Comparison of ENCODE assay signal across 8 mouse cellular contexts in genomic region chr7:66110636-66111112, GRCm38 (mm10). TPM values are rescaled to one million over a fixed set of nuclear protein-coding genes. Genes with fewer than 3 reads are reported as not detected.
DNase-seq lines count a peak whose midpoint lies in the region; ATAC-seq and TF ChIP-seq lines count a peak whose summit lies in the region.

No protein-coding gene starts in this region.

- no peaks in the 10 kb centered on the region for H3K27me3 ChIP-seq in kidney, adult 2 months (replicated peaks; ENCODE audit: control insufficient read depth, insufficient read depth, low read length)
- H3K27me3 ChIP-seq in limb, embryonic 12.5 days = no peaks in the 10 kb centered on the region

- H3K27ac ChIP-seq in kidney, adult 2 months (ENCODE audit: insufficient read depth, low read depth, low read length) = no peak overlapping the region
- no peak overlapping the region for H3K27ac ChIP-seq in ES-E14 (ENCODE audit: insufficient read depth, low read depth, low read length, poor library complexity, severe bottlenecking)
- H3K27ac ChIP-seq in embryonic fibroblast, embryonic 13.5 days (ENCODE audit: insufficient read depth, low read length) = peak overlapping the region; percentile 86
- peak overlapping the region; percentile 92 for H3K27ac ChIP-seq in limb, embryonic 12.5 days
- H3K27ac ChIP-seq in olfactory bulb, adult 2 months (ENCODE audit: insufficient read depth, low read depth, low read length) = peak overlapping the region; percentile 68

- H3K4me1 ChIP-seq in kidney, adult 2 months (ENCODE audit: control insufficient read depth, insufficient read depth, low read length) = peaks cover 16% of the 10 kb centered on the region; the same call in 1 of the 2 replicates
- no peaks in the 10 kb centered on the region for H3K4me1 ChIP-seq in ES-E14 (ENCODE audit: control insufficient read depth in 2 of 2, insufficient read depth in 2 of 2, low read length in 2 of 2, poor library complexity in 1 of 2)
- peaks cover 9% of the 10 kb centered on the region for H3K4me1 ChIP-seq in embryonic fibroblast, embryonic 13.5 days (ENCODE audit: control insufficient read depth, insufficient read depth, low read length)
- H3K4me1 ChIP-seq in limb, embryonic 12.5 days (replicated peaks) = peaks cover 34% of the 10 kb centered on the region
- H3K4me1 ChIP-seq in olfactory bulb, adult 2 months (ENCODE audit: control insufficient read depth, insufficient read depth, low read length) = peaks cover 4% of the 10 kb centered on the region

- peak overlapping the region; percentile 81 for H3K4me3 ChIP-seq in kidney, adult 2 months (ENCODE audit: insufficient read depth, low read depth, low read length)
- H3K4me3 ChIP-seq in ES-E14 (ENCODE audit: insufficient read depth in 1 of 2, low read depth in 1 of 2, low read length in 2 of 2, poor library complexity in 1 of 2, severe bottlenecking in 1 of 2) = peak overlapping the region; percentile 79 to 90
- peak overlapping the region; percentile 91 for H3K4me3 ChIP-seq in embryonic fibroblast, embryonic 13.5 days (ENCODE audit: insufficient read depth, low read length)
- peak overlapping the region; percentile 96 for H3K4me3 ChIP-seq in limb, embryonic 12.5 days (replicated peaks)
- H3K4me3 ChIP-seq in olfactory bulb, adult 2 months (ENCODE audit: insufficient read depth, low read depth, low read length) = peak overlapping the region; percentile 78

- peak; percentile 35 for DNase-seq in kidney, adult 2 months
- no peak for DNase-seq in kidney, postnatal 14 days
- no peak for DNase-seq in ES-E14 (ENCODE audit: low read depth, low spot score)
- no peak for DNase-seq in gastrocnemius, adult 18-20 months (ENCODE audit: low spot score)
- no peak for DNase-seq in cerebellum, adult 9-11 months

- no peak for ATAC-seq in limb, embryonic 12.5 days (ENCODE audit: insufficient number of reproducible peaks, insufficient read depth, low FRiP score, low TSS enrichment, low read depth)

- H3K4me2 ChIP-seq in limb, embryonic 12.5 days = peak overlapping the region; percentile 75

- in situ Hi-C loops in ES-E14 (cut with MboI; ENCODE audit: low sequenced_read_pairs in 2 of 2, unreplicated experiment in 2 of 2) = loop anchor here (25.0 kb wide), 2 partner anchors 202 to 552 kb away; no protein-coding TSS in a partner anchor

- H3K36me3 ChIP-seq in kidney, adult 2 months (ENCODE audit: control insufficient read depth, insufficient read depth, low read length) = no peaks in the 10 kb centered on the region
- H3K36me3 ChIP-seq in ES-E14 (ENCODE audit: control insufficient read depth, insufficient read depth, low read length, poor library complexity, severe bottlenecking) = peaks cover 1% of the 10 kb centered on the region; the same call in 1 of the 2 replicates
- H3K36me3 ChIP-seq in limb, embryonic 12.5 days = peaks cover 11% of the 10 kb centered on the region; the same call in 1 of the 2 replicates

- 27% methylated on average over 10 of the region's 10 CpGs for WGBS in kidney, adult 2 months
- WGBS in limb, embryonic 12.5 days = 4% methylated on average over 10 of the region's 10 CpGs
- WGBS in olfactory bulb, adult 2 months = 5% methylated on average over 10 of the region's 10 CpGs

- TF ChIP-seq CTCF in kidney, adult 2 months (conservative IDR thresholded peaks at IDR 0.05; ENCODE audit: insufficient read depth, insufficient read length, low read depth, low read length) = no peak
- TF ChIP-seq CTCF in embryonic fibroblast, embryonic 13.5 days (IDR thresholded peaks at IDR 0.05; ENCODE audit: borderline replicate concordance, insufficient read depth, low read length) = no peak
- TF ChIP-seq CTCF in olfactory bulb, adult 2 months (IDR thresholded peaks at IDR 0.05; ENCODE audit: insufficient read depth, low read depth, low read length) = no peak

- H3K9me3 ChIP-seq in ES-E14 (ENCODE audit: control insufficient read depth, insufficient read depth, low read depth, low read length) = no peaks in the 10 kb centered on the region
- H3K9me3 ChIP-seq in limb, embryonic 12.5 days = no peaks in the 10 kb centered on the region

- peak overlapping the region; percentile 83; the same call in 1 of the 2 replicates for H3K9ac ChIP-seq in ES-E14 (ENCODE audit: insufficient read depth, low read depth, low read length, poor library complexity, severe bottlenecking)
- peak overlapping the region; percentile 98 for H3K9ac ChIP-seq in limb, embryonic 12.5 days (replicated peaks)

- TF ChIP-seq POLR2A in kidney, adult 2 months (IDR thresholded peaks at IDR 0.05; ENCODE audit: low read depth, low read length) = no peak
- no peak for TF ChIP-seq POLR2A in embryonic fibroblast, embryonic 13.5 days (IDR thresholded peaks at IDR 0.05; ENCODE audit: low read depth, low read length)
- TF ChIP-seq POLR2A in olfactory bulb, adult 2 months (IDR thresholded peaks at IDR 0.05; ENCODE audit: insufficient read depth, low read depth, low read length) = no peak

TF ChIP-seq in ES-E14, 5 proteins besides CTCF, POLR2A, EP300 and RAD21:
- TF ChIP-seq CHD2 (IDR thresholded peaks at IDR 0.05; ENCODE audit: low read depth, low read length) = no peak
- no peak for TF ChIP-seq ZNF384 (IDR thresholded peaks at IDR 0.05; ENCODE audit: low read depth, low read length)
- no peak for TF ChIP-seq MAFK (IDR thresholded peaks at IDR 0.05; ENCODE audit: insufficient read depth, low read depth, low read length)

RNA-seq across cellular contexts. Expression of gene Chsy1, which starts 1.4 kb away (rescaled TPM):
- 5.4 and 6.4 TPM in 2 replicates for polyA plus RNA-seq in kidney, adult 2 months (2012; rRNA removed)
- total RNA-seq in ES-E14 (2012; rRNA removed) = 25.6 and 30.8 TPM in 2 replicates
- 54.3 and 63.2 TPM in 2 replicates for polyA plus RNA-seq in embryonic fibroblast, embryonic 13.5 days (2011; ENCODE audit: insufficient read length, low read depth, missing spikeins)
- polyA plus RNA-seq in limb, embryonic 12.5 days (2016; fragmentation: Nextera tagmentation; extraction: Ambion mirVana) = 20.7 and 23.0 TPM in 2 replicates
- polyA plus RNA-seq in olfactory bulb, adult 2 months (2012; ENCODE audit: insufficient read depth, insufficient read length, low replicate concordance, missing spikeins) = not detected in 2 replicates
- 1 to 10 TPM; 3.1 to 3.8 TPM for total RNA-seq in gastrocnemius, adult 18-20 months (2021)

RNA-seq across cellular contexts. Expression of gene Selenos, which starts 31.2 kb away (rescaled TPM):
- 77.2 and 84.6 TPM in 2 replicates for polyA plus RNA-seq in kidney, adult 2 months (2012; rRNA removed)
- total RNA-seq in ES-E14 (2012; rRNA removed) = 79.0 and 82.1 TPM in 2 replicates
- polyA plus RNA-seq in embryonic fibroblast, embryonic 13.5 days (2011; ENCODE audit: insufficient read length, low read depth, missing spikeins) = 92.0 and 103 TPM in 2 replicates
- polyA plus RNA-seq in limb, embryonic 12.5 days (2016; fragmentation: Nextera tagmentation; extraction: Ambion mirVana) = 87.0 and 88.9 TPM in 2 replicates
- not detected in 2 replicates for polyA plus RNA-seq in olfactory bulb, adult 2 months (2012; ENCODE audit: insufficient read depth, insufficient read length, low replicate concordance, missing spikeins)
- total RNA-seq in gastrocnemius, adult 18-20 months (2021) = 10 to 100 TPM; 32.0 to 32.5 TPM

RNA-seq across cellular contexts. Expression of gene Snrpa1, which starts 51.9 kb away (rescaled TPM):
- 7.6 and 10.9 TPM in 2 replicates for polyA plus RNA-seq in kidney, adult 2 months (2012; rRNA removed)
- 151 and 168 TPM in 2 replicates for total RNA-seq in ES-E14 (2012; rRNA removed)
- 49.5 and 49.6 TPM in 2 replicates for polyA plus RNA-seq in embryonic fibroblast, embryonic 13.5 days (2011; ENCODE audit: insufficient read length, low read depth, missing spikeins)
- polyA plus RNA-seq in limb, embryonic 12.5 days (2016; fragmentation: Nextera tagmentation; extraction: Ambion mirVana) = 247 and 252 TPM in 2 replicates
- polyA plus RNA-seq in olfactory bulb, adult 2 months (2012; ENCODE audit: insufficient read depth, insufficient read length, low replicate concordance, missing spikeins) = not detected in 2 replicates
- total RNA-seq in gastrocnemius, adult 18-20 months (2021) = 10 to 100 TPM; 17.1 to 17.6 TPM

Comparison
In these comparisons a context has a peak if more than half of its experiments do, and no peak if none do; other contexts are left out.
1. H3K27ac ChIP-seq: peak in embryonic fibroblast, embryonic 13.5 days (single experiment), limb, embryonic 12.5 days (single experiment) and olfactory bulb, adult 2 months (single experiment); none in kidney, adult 2 months (single experiment) and ES-E14 (single experiment).
2. Peak in every context shown above with its lines, with median percentiles within 50 percentile points of each other: H3K4me3 ChIP-seq.